Mouse (Mus musculus) 3134 (cell line): Measurements from ENCODE around the gene Mast2.

Experiments
- DNase-seq: peaks from one replicate; pipeline ENCODE4 v3.0.0-alpha.2; 2011; ENCODE audit warnings: low spot score; ENCODE audit not compliant: insufficient read length; ENCODE audit errors: extremely low read depth

The Mast2 gene

GRCm38 (mm10) chr4:116268220-116268619 lies 195.8 kb downstream of the Mast2 start:
- DNase-seq, result no peak
